8 mouse cellular contexts compared by ENCODE assay signal in genomic region chr15:79516171-79517096, GRCm38 (mm10). TPM values are rescaled to one million over a fixed set of nuclear protein-coding genes. Genes with fewer than 3 reads are reported as not detected.
DNase-seq lines count a peak whose midpoint lies in the region; ATAC-seq lines count a peak whose summit lies in the region.

Kdelr3 (plus strand) TSS chr15:79516411.

- H3K27me3 ChIP-seq in heart, embryonic 16.5 days (ENCODE audit: control insufficient read depth, insufficient read depth, low read length): peaks cover 17% of the 10 kb centered on the region

- peak within 1 kb of the TSS; percentile 43 for H3K27ac ChIP-seq in heart, embryonic 16.5 days (ENCODE audit: low read length)

- peak within 1 kb of the TSS; percentile 65 for H3K4me3 ChIP-seq in heart, embryonic 16.5 days (ENCODE audit: low read length)

- WGBS in heart, embryonic 16.5 days: under 1% methylated on average over 71 of the region's 71 CpGs

- H3K4me1 ChIP-seq in heart, embryonic 16.5 days (ENCODE audit: control insufficient read depth, insufficient read depth, low read length): peaks cover 25% of the 10 kb centered on the region

- peak within 1 kb of the TSS; percentile 81 for H3K4me2 ChIP-seq in heart, embryonic 16.5 days (ENCODE audit: low read depth, low read length)

- peak; percentile 78 for ATAC-seq in heart, embryonic 16.5 days (replicated peaks; ENCODE audit: extremely low read depth, insufficient read depth, low FRiP score)

- peak within 1 kb of the TSS; percentile 86 for H3K9ac ChIP-seq in heart, embryonic 16.5 days (ENCODE audit: low read length)

- no peaks in the 10 kb centered on the region for H3K36me3 ChIP-seq in heart, embryonic 16.5 days (ENCODE audit: control insufficient read depth, insufficient read depth)

- DNase-seq in left cerebral cortex, adult 18-20 months (ENCODE audit: low spot score in 2 of 2): peak; percentile 48 to 60
- DNase-seq in left cerebral cortex, adult 11 months (ENCODE audit: low spot score): no peak
- peak; percentile 78 for DNase-seq in fibroblast of lung, adult 2 months (ENCODE audit: low read depth)
- DNase-seq in kidney, postnatal 14 days: peak; percentile 84
- DNase-seq in lung, postnatal 36 days: peak; percentile 83
- peak; percentile 77 for DNase-seq in skeletal muscle tissue, adult 2 months (ENCODE audit: low read depth, low spot score)
- no peak for DNase-seq in layer of hippocampus, adult 9-11 months

- no peaks in the 10 kb centered on the region for H3K9me3 ChIP-seq in heart, embryonic 16.5 days (replicated peaks; ENCODE audit: control insufficient read depth, low read length)

RNA-seq across cellular contexts. Expression of gene Kdelr3, which starts in this region (rescaled TPM):
- under 1 TPM; 0.35 to 0.63 TPM for total RNA-seq in left cerebral cortex, adult 18-20 months (2021)
- 69.2 and 69.8 TPM in 2 replicates for polyA plus RNA-seq in heart, embryonic 16.5 days (2015; fragmentation: Nextera tagmentation; extraction: Ambion mirVana)

Comparison
In these comparisons a context has a peak if more than half of its experiments do, and no peak if none do; other contexts are left out.
1. Peak in DNase-seq in left cerebral cortex, adult 18-20 months; RNA of the gene not detected or under 1 TPM.
2. DNase-seq: peak in fibroblast of lung, adult 2 months (single experiment), kidney, postnatal 14 days (single experiment), lung, postnatal 36 days (single experiment) and skeletal muscle tissue, adult 2 months (single experiment); none in left cerebral cortex, adult 11 months (single experiment) and layer of hippocampus, adult 9-11 months (single experiment).